Mouse (Mus musculus) spleen, adult 2 months (tissue): ENCODE measurements around the gene Gapvd1.

Source experiments
- CTCF ChIP-seq: fragments of 200-500 bp; IDR thresholded peaks from 2 replicates; pipeline ENCODE4 v1.5.1; 2011; ENCODE audit warnings: mild to moderate bottlenecking, inconsistent platforms; ENCODE audit not compliant: insufficient read depth, insufficient read length, insufficient replicate concordance; ENCODE audit errors: extremely low read depth
- POLR2A ChIP-seq: fragments of 200-500 bp; IDR thresholded peaks from 2 replicates; pipeline ENCODE4 v1.6.1; 2011; ENCODE audit warnings: low read depth, low read length, inconsistent platforms

DNA sequence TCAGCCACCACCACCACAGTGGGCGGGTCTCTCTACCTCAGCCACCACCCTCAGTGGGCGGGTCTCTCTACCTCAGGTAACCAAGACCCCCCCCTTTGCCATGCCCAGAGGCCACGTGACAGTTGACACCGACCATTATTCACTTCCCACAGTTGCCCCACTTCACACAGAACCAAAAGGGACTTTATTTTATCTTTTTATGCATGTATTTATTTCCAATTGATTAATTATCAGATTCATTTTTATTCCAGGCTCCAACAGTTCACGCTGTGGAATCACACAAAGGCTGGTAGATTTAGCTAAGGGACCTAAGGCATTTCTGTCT is 108.5 kb downstream of the Gapvd1 start:
- TF ChIP-seq CTCF (no peak), POLR2A (no peak)
